Mouse (Mus musculus) urinary bladder, postnatal 14 days (tissue): Measurements from ENCODE around the gene Uqcrc2.

Source experiments
- DNase-seq: peaks from one replicate; pipeline ENCODE4 v3.0.0; 2021; ENCODE audit warnings: low spot score

Uqcrc2 gene

GRCm38 (mm10) chr7:120690634-120691033 lies 55.7 kb downstream of the Uqcrc2 start:
- DNase-seq: no peak

GRCm38 (mm10) chr7:120693831-120694375 lies 58.9 kb downstream of the Uqcrc2 start:
- DNase-seq: no peak

- no peak for DNase-seq
These were observed 60.2 kb downstream of the Uqcrc2 start for GRCm38 (mm10) chr7:120695196-120695595.

GRCm38 (mm10) chr7:120695641-120696040 lies 60.7 kb downstream of the Uqcrc2 start:
- no peak for DNase-seq

GRCm38 (mm10) chr7:120696331-120696730 lies 61.4 kb downstream of the Uqcrc2 start:
- DNase-seq: no peak

- no peak for DNase-seq
These were observed 64.6 kb downstream of the Uqcrc2 start for GRCm38 (mm10) chr7:120699586-120699985.

GRCm38 (mm10) chr7:120703888-120704287 lies 68.9 kb downstream of the Uqcrc2 start:
- DNase-seq: no peak
